Mouse (Mus musculus) hindbrain, embryonic 15.5 days (tissue): ENCODE results near the gene Blnk. TPM values are rescaled to one million over a fixed set of nuclear protein-coding genes. Genes with fewer than 3 reads are reported as not detected.

Experiments
- ATAC-seq: fragments of 200-750 bp; cut with Nextera tagmentation; 2 replicates; pipeline ENCODE4 v1.8.0; 2017; ENCODE audit warnings: low read depth, moderate number of reproducible peaks, moderate TSS enrichment; ENCODE audit not compliant: low FRiP score
- H3K27ac ChIP-seq: fragments of 300-500 bp; sonication (generic); replicated peaks from 2 replicates; pipeline ENCODE4 v1.5.1; 2015; ENCODE audit warnings: mild to moderate bottlenecking, inconsistent platforms
- H3K27me3 ChIP-seq: fragments of 300-500 bp; sonication (generic); 2 replicates; pipeline ENCODE4 v1.6.1; 2015; ENCODE audit warnings: control low read depth, inconsistent platforms
- H3K36me3 ChIP-seq: fragments of 300-500 bp; sonication (generic); 2 replicates; pipeline ENCODE4 v1.6.1; 2015; ENCODE audit warnings: control low read depth, inconsistent platforms
- H3K4me1 ChIP-seq: fragments of 300-500 bp; sonication (generic); replicated peaks from 2 replicates; pipeline ENCODE4 v1.6.1; 2015; ENCODE audit warnings: control low read depth, inconsistent platforms
- H3K4me2 ChIP-seq: fragments of 300-500 bp; sonication (generic); 2 replicates; pipeline ENCODE4 v1.6.1; 2015; ENCODE audit warnings: moderate library complexity, mild to moderate bottlenecking, inconsistent platforms
- H3K4me3 ChIP-seq: fragments of 300-500 bp; sonication (generic); 2 replicates; pipeline ENCODE4 v1.5.1; 2015; ENCODE audit warnings: mild to moderate bottlenecking, inconsistent platforms
- H3K9ac ChIP-seq: fragments of 300-500 bp; sonication (generic); 2 replicates; pipeline ENCODE4 v1.6.1; 2015; ENCODE audit warnings: inconsistent platforms
- H3K9me3 ChIP-seq: fragments of 300-500 bp; sonication (generic); 2 replicates; pipeline ENCODE4 v1.6.1; 2016; ENCODE audit warnings: control low read depth, inconsistent platforms
- WGBS: fragments of 180-500 bp; shearing (Covaris S2); methylation state at CpG from one replicate; pipeline ENCODE4 v1.1.7; 2015; 5-methylcytosine and 5-hydroxymethylcytosine counted together
- polyA plus RNA-seq: library from polyadenylated mRNA; unstranded; fragments of >200 nt; fragmentation: Nextera tagmentation; extraction: Ambion mirVana; gene quantifications from 2 replicates; pipeline ENCODE4 v1.2.1, GENCODE M21; 2015

Blnk gene
- polyA plus RNA-seq, result 0.72 and 0.79 TPM in 2 replicates

GRCm38 (mm10) chr19:40994057-40994585, at the start of gene Blnk:
Gene Blnk, minus strand, starts transcription at chr19:40994535.
- ATAC-seq, result no peak
- no peak within 1 kb of the TSS for H3K4me2 ChIP-seq

GRCm38 (mm10) chr19:41039110-41039509, 44.8 kb upstream of the Blnk start:
- no peaks in the 10 kb centered on the region for H3K9me3 ChIP-seq
- H3K4me2 ChIP-seq, result no peak overlapping the region
- no peaks in the 10 kb centered on the region for H3K4me1 ChIP-seq
- H3K27ac ChIP-seq, result no peak overlapping the region
- no peaks in the 10 kb centered on the region for H3K27me3 ChIP-seq
- ATAC-seq, result no peak
- H3K4me3 ChIP-seq, result no peak overlapping the region
- 91% methylated on average over 7 of the region's 7 CpGs for WGBS
- no peak overlapping the region for H3K9ac ChIP-seq
- no peaks in the 10 kb centered on the region for H3K36me3 ChIP-seq

More at GRCm38 (mm10) chr19:40994057-40994585, at the start of gene Blnk:
- no peaks in the 10 kb centered on the region for H3K27me3 ChIP-seq
- no peak within 1 kb of the TSS for H3K4me3 ChIP-seq
- WGBS, result 65% methylated on average over 8 of the region's 8 CpGs
- no peak within 1 kb of the TSS for H3K9ac ChIP-seq
- no peak within 1 kb of the TSS for H3K27ac ChIP-seq
- H3K9me3 ChIP-seq, result no peaks in the 10 kb centered on the region
- no peaks in the 10 kb centered on the region; the same call in 1 of the 2 replicates for H3K4me1 ChIP-seq
- no peaks in the 10 kb centered on the region for H3K36me3 ChIP-seq

- no peak overlapping the region for H3K4me3 ChIP-seq
- H3K4me2 ChIP-seq, result no peak overlapping the region
- H3K27me3 ChIP-seq, result no peaks in the 10 kb centered on the region
- no peak for ATAC-seq
- WGBS, result 76% methylated on average over 4 of the region's 4 CpGs
- no peak overlapping the region for H3K9ac ChIP-seq
- H3K27ac ChIP-seq, result no peak overlapping the region
- no peaks in the 10 kb centered on the region for H3K36me3 ChIP-seq
- no peaks in the 10 kb centered on the region for H3K4me1 ChIP-seq
- H3K9me3 ChIP-seq, result no peaks in the 10 kb centered on the region
Measured at GRCm38 (mm10) chr19:41035809-41036551, 41.6 kb upstream of the Blnk start.

- no peaks in the 10 kb centered on the region for H3K4me1 ChIP-seq
- no peak overlapping the region for H3K27ac ChIP-seq
- H3K27me3 ChIP-seq, result no peaks in the 10 kb centered on the region
- no peak for ATAC-seq
- H3K4me2 ChIP-seq, result no peak overlapping the region
- no peaks in the 10 kb centered on the region for H3K36me3 ChIP-seq
- H3K9me3 ChIP-seq, result no peaks in the 10 kb centered on the region
- H3K9ac ChIP-seq, result no peak overlapping the region
- no peak overlapping the region for H3K4me3 ChIP-seq
- WGBS, result 89% methylated on average over 6 of the region's 6 CpGs
Measured at GRCm38 (mm10) chr19:41031869-41032268, 37.5 kb upstream of the Blnk start.

GRCm38 (mm10) chr19:41031009-41031408, 36.7 kb upstream of the Blnk start:
- Histone ChIP-seq H3K4me2 (no peak overlapping the region), H3K27me3 (no peaks in the 10 kb centered on the region), H3K4me1 (no peaks in the 10 kb centered on the region), H3K36me3 (no peaks in the 10 kb centered on the region), H3K9ac (no peak overlapping the region), H3K27ac (no peak overlapping the region), H3K4me3 (no peak overlapping the region), H3K9me3 (no peaks in the 10 kb centered on the region)
- no peak for ATAC-seq
- 85% methylated on average over 11 of the region's 11 CpGs for WGBS

- Histone ChIP-seq H3K4me3 (no peak overlapping the region), H3K9me3 (no peaks in the 10 kb centered on the region), H3K9ac (no peak overlapping the region), H3K4me1 (no peaks in the 10 kb centered on the region), H3K4me2 (no peak overlapping the region), H3K36me3 (no peaks in the 10 kb centered on the region), H3K27ac (no peak overlapping the region), H3K27me3 (no peaks in the 10 kb centered on the region)
- WGBS, result 27% methylated on average over 6 of the region's 6 CpGs
- ATAC-seq, result no peak
Measured at GRCm38 (mm10) chr19:41030161-41030560, 35.8 kb upstream of the Blnk start.

GRCm38 (mm10) chr19:41029219-41029618, 34.9 kb upstream of the Blnk start, which contains the start of gene Dntt:
Gene Dntt, plus strand, starts transcription at chr19:41029275.
- Histone ChIP-seq H3K9ac (no peak within 1 kb of the TSS), H3K9me3 (no peaks in the 10 kb centered on the region), H3K4me2 (no peak within 1 kb of the TSS), H3K4me1 (no peaks in the 10 kb centered on the region), H3K27me3 (no peaks in the 10 kb centered on the region), H3K36me3 (no peaks in the 10 kb centered on the region), H3K4me3 (no peak within 1 kb of the TSS), H3K27ac (no peak within 1 kb of the TSS)
- ATAC-seq, result no peak
- 90% methylated on average over 6 of the region's 6 CpGs for WGBS

- Histone ChIP-seq H3K9me3 (no peaks in the 10 kb centered on the region), H3K4me2 (no peak overlapping the region), H3K9ac (no peak overlapping the region), H3K27me3 (no peaks in the 10 kb centered on the region), H3K36me3 (no peaks in the 10 kb centered on the region), H3K27ac (no peak overlapping the region), H3K4me3 (no peak overlapping the region), H3K4me1 (no peaks in the 10 kb centered on the region)
- no peak for ATAC-seq
- WGBS, result 97% methylated on average over 9 of the region's 9 CpGs
Measured at GRCm38 (mm10) chr19:41027601-41028000, 33.3 kb upstream of the Blnk start.

- H3K4me3 ChIP-seq, result no peak overlapping the region
- no peak overlapping the region for H3K27ac ChIP-seq
- no peak overlapping the region for H3K4me2 ChIP-seq
- no peaks in the 10 kb centered on the region for H3K36me3 ChIP-seq
- ATAC-seq, result no peak
- no peaks in the 10 kb centered on the region for H3K4me1 ChIP-seq
- H3K9ac ChIP-seq, result no peak overlapping the region
- no peaks in the 10 kb centered on the region for H3K9me3 ChIP-seq
- 85% methylated on average over 5 of the region's 5 CpGs for WGBS
- H3K27me3 ChIP-seq, result no peaks in the 10 kb centered on the region
Measured at GRCm38 (mm10) chr19:41027024-41027423, 32.7 kb upstream of the Blnk start.

- Histone ChIP-seq H3K9me3 (no peaks in the 10 kb centered on the region), H3K27ac (no peak overlapping the region), H3K4me3 (no peak overlapping the region), H3K4me1 (no peaks in the 10 kb centered on the region), H3K9ac (no peak overlapping the region), H3K4me2 (no peak overlapping the region), H3K27me3 (no peaks in the 10 kb centered on the region), H3K36me3 (no peaks in the 10 kb centered on the region)
- WGBS, result 79% methylated on average over 8 of the region's 8 CpGs
- ATAC-seq, result no peak
Measured at GRCm38 (mm10) chr19:41026551-41026950, 32.2 kb upstream of the Blnk start.

- no peaks in the 10 kb centered on the region for H3K27me3 ChIP-seq
- no peak overlapping the region for H3K27ac ChIP-seq
- H3K36me3 ChIP-seq, result no peaks in the 10 kb centered on the region
- H3K4me3 ChIP-seq, result no peak overlapping the region
- no peaks in the 10 kb centered on the region for H3K4me1 ChIP-seq
- no peaks in the 10 kb centered on the region for H3K9me3 ChIP-seq
- no peak for ATAC-seq
- no peak overlapping the region for H3K9ac ChIP-seq
- H3K4me2 ChIP-seq, result no peak overlapping the region
- 73% methylated on average over 4 of the region's 4 CpGs for WGBS
Measured at GRCm38 (mm10) chr19:41022244-41022643, 27.9 kb upstream of the Blnk start.

- Histone ChIP-seq H3K9ac (no peak overlapping the region), H3K4me2 (no peak overlapping the region), H3K4me1 (peaks cover 4% of the 10 kb centered on the region), H3K27ac (no peak overlapping the region), H3K36me3 (no peaks in the 10 kb centered on the region), H3K27me3 (no peaks in the 10 kb centered on the region), H3K4me3 (no peak overlapping the region), H3K9me3 (no peaks in the 10 kb centered on the region)
- WGBS, result 82% methylated on average over 3 of the region's 3 CpGs
- no peak for ATAC-seq
Measured at GRCm38 (mm10) chr19:41020537-41020936, 26.2 kb upstream of the Blnk start.
